Mouse (Mus musculus) forebrain, embryonic 14.5 days (tissue): ENCODE measurements around the gene Hscb. TPM values are rescaled to one million over a fixed set of nuclear protein-coding genes. Genes with fewer than 3 reads are reported as not detected.
A peak's percentile ranks its signal among the peaks of the same experiment; 100 is the strongest.

Source experiments
- ATAC-seq: fragments of 200-750 bp; cut with Nextera tagmentation; 2 replicates; pipeline ENCODE4 v1.8.0; 2017; ENCODE audit warnings: mild to moderate bottlenecking, moderate library complexity
- DNase-seq: peaks from one replicate; pipeline ENCODE4 v3.0.0-alpha.2; 2015; ENCODE audit warnings: low spot score
- H3K27ac ChIP-seq: fragments of 300-500 bp; sonication (generic); 2 replicates; pipeline ENCODE4 v1.5.1; 2014; ENCODE audit warnings: low read depth, mild to moderate bottlenecking, control low read depth, low read length, moderate library complexity
- H3K27me3 ChIP-seq: fragments of 300-500 bp; sonication (generic); replicated peaks from 2 replicates; pipeline ENCODE4 v1.6.1; 2014; ENCODE audit warnings: low read length, control low read depth, mixed read lengths; ENCODE audit not compliant: control insufficient read depth, insufficient read depth
- H3K36me3 ChIP-seq: fragments of 300-500 bp; sonication (generic); 2 replicates; pipeline ENCODE4 v1.6.1; 2014; ENCODE audit warnings: low read length, control low read depth; ENCODE audit not compliant: control insufficient read depth, insufficient read depth
- H3K4me1 ChIP-seq: fragments of 300-500 bp; sonication (generic); 2 replicates; pipeline ENCODE4 v1.6.1; 2014; ENCODE audit warnings: antibody characterized with exemption, low read length, control low read depth; ENCODE audit not compliant: control insufficient read depth, insufficient read depth
- H3K4me2 ChIP-seq: fragments of 300-500 bp; sonication (generic); 2 replicates; pipeline ENCODE4 v1.6.1; 2014; ENCODE audit warnings: mild to moderate bottlenecking, control low read depth, low read length
- H3K4me3 ChIP-seq: fragments of 300-500 bp; sonication (generic); 2 replicates; pipeline ENCODE4 v1.5.1; 2014; ENCODE audit warnings: low read depth, low read length, control low read depth
- H3K9ac ChIP-seq: fragments of 300-500 bp; sonication (generic); 2 replicates; pipeline ENCODE4 v1.6.1; 2014; ENCODE audit warnings: mild to moderate bottlenecking, low read length, control low read depth, moderate library complexity
- H3K9me3 ChIP-seq: fragments of 300-500 bp; sonication (generic); replicated peaks from 2 replicates; pipeline ENCODE4 v1.6.1; 2016; ENCODE audit warnings: low read length, control low read depth, mixed read lengths; ENCODE audit not compliant: control insufficient read depth
- whole genome bisulfite sequencing: fragments of 180-500 bp; shearing (Covaris S2); extraction: QIAGEN DNeasy Blood & Tissue Kit; methylation state at CpG from one replicate; pipeline ENCODE4 v1.1.7; 2014; 5-methylcytosine and 5-hydroxymethylcytosine counted together
- polyA plus RNA-seq: library from polyadenylated mRNA; unstranded; fragments of >200 nt; fragmentation: Nextera tagmentation; extraction: Ambion mirVana; gene quantifications from 2 replicates; pipeline ENCODE4 v1.2.1, GENCODE M21; 2014

The Hscb gene
- polyA plus RNA-seq, 1 experiment from 2014 or later = 11.0 TPM

GRCm38 (mm10) chr5:110802186-110802585, 37.4 kb downstream of the Hscb start:
- Histone ChIP-seq H3K4me2 (no peak overlapping the region), H3K27ac (0 out of 2 replicates have a peak overlapping the region, but pooled peaks have one; percentile 21), H3K4me3 (no peak overlapping the region), H3K36me3 (peaks cover 84% of the 10 kb centered on the region), H3K27me3 (no peaks in the 10 kb centered on the region), H3K9ac (no peak overlapping the region), H3K4me1 (peaks cover 6% of the 10 kb centered on the region; the same call in 1 of the 2 replicates), H3K9me3 (no peaks in the 10 kb centered on the region)
- WGBS = 82% methylated on average over 4 of the region's 4 CpGs
- DNase-seq (no peak), ATAC-seq (no peak)

- Histone ChIP-seq H3K27ac (no peak overlapping the region), H3K4me2 (no peak overlapping the region), H3K4me3 (no peak overlapping the region), H3K4me1 (peaks cover 1% of the 10 kb centered on the region; the same call in 1 of the 2 replicates), H3K9ac (no peak overlapping the region), H3K9me3 (no peaks in the 10 kb centered on the region), H3K36me3 (peaks cover 88% of the 10 kb centered on the region), H3K27me3 (no peaks in the 10 kb centered on the region)
- DNase-seq (no peak), ATAC-seq (no peak)
- WGBS = 97% methylated on average over 3 of the region's 3 CpGs
Observed at GRCm38 (mm10) chr5:110801036-110801624, 38.4 kb downstream of the Hscb start.

GRCm38 (mm10) chr5:110797696-110798095, 41.9 kb downstream of the Hscb start:
- Histone ChIP-seq H3K4me3 (no peak overlapping the region), H3K9me3 (no peaks in the 10 kb centered on the region), H3K4me1 (no peaks in the 10 kb centered on the region), H3K4me2 (no peak overlapping the region), H3K9ac (no peak overlapping the region), H3K27me3 (no peaks in the 10 kb centered on the region), H3K27ac (no peak overlapping the region), H3K36me3 (peaks cover 98% of the 10 kb centered on the region)
- no peak for DNase-seq
- 67% methylated on average over 4 of the region's 4 CpGs for WGBS
- no peak for ATAC-seq

- DNase-seq (no peak), ATAC-seq (no peak)
- H3K4me3 ChIP-seq = no peak overlapping the region
- peaks cover 98% of the 10 kb centered on the region for H3K36me3 ChIP-seq
- no peaks in the 10 kb centered on the region for H3K27me3 ChIP-seq
- no peaks in the 10 kb centered on the region for H3K4me1 ChIP-seq
- H3K9ac ChIP-seq = no peak overlapping the region
- H3K4me2 ChIP-seq = no peak overlapping the region
- no peaks in the 10 kb centered on the region for H3K9me3 ChIP-seq
- H3K27ac ChIP-seq = no peak overlapping the region
- WGBS = 93% methylated on average over 7 of the region's 7 CpGs
Observed at GRCm38 (mm10) chr5:110794363-110794762, 45.2 kb downstream of the Hscb start.

GRCm38 (mm10) chr5:110788684-110789083, 50.9 kb downstream of the Hscb start:
- WGBS = 62% methylated on average over 5 of the region's 5 CpGs
- Histone ChIP-seq H3K9me3 (no peaks in the 10 kb centered on the region), H3K36me3 (peaks cover 89% of the 10 kb centered on the region), H3K4me3 (no peak overlapping the region), H3K4me2 (no peak overlapping the region), H3K27me3 (no peaks in the 10 kb centered on the region), H3K9ac (no peak overlapping the region), H3K27ac (no peak overlapping the region), H3K4me1 (no peaks in the 10 kb centered on the region)
- ATAC-seq (peak; percentile 55), DNase-seq (peak; percentile 68)

- H3K9ac ChIP-seq = no peak overlapping the region
- no peaks in the 10 kb centered on the region for H3K27me3 ChIP-seq
- no peak overlapping the region for H3K4me2 ChIP-seq
- ATAC-seq = no peak
- H3K9me3 ChIP-seq = no peaks in the 10 kb centered on the region
- no peak overlapping the region for H3K27ac ChIP-seq
- 82% methylated on average over 11 of the region's 11 CpGs for WGBS
- H3K36me3 ChIP-seq = peaks cover 65% of the 10 kb centered on the region
- no peak overlapping the region for H3K4me3 ChIP-seq
- H3K4me1 ChIP-seq = no peaks in the 10 kb centered on the region
- no peak for DNase-seq
Observed at GRCm38 (mm10) chr5:110786081-110786835, 53.3 kb downstream of the Hscb start.

GRCm38 (mm10) chr5:110783150-110783549, 56.4 kb downstream of the Hscb start:
- no peaks in the 10 kb centered on the region for H3K9me3 ChIP-seq
- H3K36me3 ChIP-seq = peaks cover 33% of the 10 kb centered on the region
- H3K4me2 ChIP-seq = no peak overlapping the region
- no peak overlapping the region for H3K4me3 ChIP-seq
- H3K27me3 ChIP-seq = no peaks in the 10 kb centered on the region
- ATAC-seq = no peak
- H3K27ac ChIP-seq = no peak overlapping the region
- no peak for DNase-seq
- H3K9ac ChIP-seq = no peak overlapping the region
- 85% methylated on average over 8 of the region's 8 CpGs for WGBS
- H3K4me1 ChIP-seq = peaks cover 4% of the 10 kb centered on the region

GRCm38 (mm10) chr5:110781529-110782238, 57.9 kb downstream of the Hscb start:
- Histone ChIP-seq H3K9me3 (no peaks in the 10 kb centered on the region), H3K9ac (no peak overlapping the region), H3K36me3 (peaks cover 19% of the 10 kb centered on the region), H3K4me1 (peaks cover 4% of the 10 kb centered on the region), H3K27me3 (no peaks in the 10 kb centered on the region), H3K4me3 (no peak overlapping the region), H3K4me2 (no peak overlapping the region), H3K27ac (no peak overlapping the region)
- WGBS = 86% methylated on average over 7 of the region's 7 CpGs
- DNase-seq (no peak), ATAC-seq (no peak)
